Mouse (Mus musculus) cerebral cortex, adult 2 months (tissue): ENCODE measurements around the gene Prss22.

ENCODE experiments used
- WGBS: fragments of 180-500 bp; shearing (Covaris S2); methylation state at CpG from one replicate; pipeline ENCODE4 v1.1.7; 2018; 5-methylcytosine and 5-hydroxymethylcytosine counted together

Prss22 gene

DNA sequence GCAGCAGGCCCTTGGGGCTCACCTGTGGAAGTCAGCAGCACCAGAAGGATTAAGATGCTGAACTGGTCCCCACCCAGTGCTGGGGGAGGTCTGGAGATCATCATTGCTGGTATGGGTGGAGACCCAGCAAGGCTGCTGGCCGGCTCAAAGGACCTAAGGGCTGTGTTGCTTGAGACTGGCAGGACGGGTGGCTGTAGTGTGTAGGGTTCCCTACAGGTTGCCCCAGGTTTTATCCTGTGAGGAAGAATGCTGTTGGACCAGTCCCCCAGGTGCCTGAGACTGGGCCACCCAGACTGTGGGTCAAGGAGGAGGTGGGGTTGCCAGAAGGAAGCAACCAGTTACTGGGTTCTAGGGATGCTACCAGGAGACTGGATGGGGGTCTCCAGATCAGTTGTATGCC is at the start of gene Prss22:
TSS of gene Prss22 (minus strand) at position 200 of the 400 bp plus-strand sequence.
- 80% methylated on average over 2 of the region's 2 CpGs for WGBS

GRCm38 (mm10) chr17:24046026-24046425 is 48.1 kb upstream of the Prss22 start:
- 65% methylated on average over 5 of the region's 5 CpGs for WGBS

- WGBS = 76% methylated on average over 10 of the region's 10 CpGs
These were observed 47.7 kb upstream of the Prss22 start for GRCm38 (mm10) chr17:24045608-24046007.

DNA sequence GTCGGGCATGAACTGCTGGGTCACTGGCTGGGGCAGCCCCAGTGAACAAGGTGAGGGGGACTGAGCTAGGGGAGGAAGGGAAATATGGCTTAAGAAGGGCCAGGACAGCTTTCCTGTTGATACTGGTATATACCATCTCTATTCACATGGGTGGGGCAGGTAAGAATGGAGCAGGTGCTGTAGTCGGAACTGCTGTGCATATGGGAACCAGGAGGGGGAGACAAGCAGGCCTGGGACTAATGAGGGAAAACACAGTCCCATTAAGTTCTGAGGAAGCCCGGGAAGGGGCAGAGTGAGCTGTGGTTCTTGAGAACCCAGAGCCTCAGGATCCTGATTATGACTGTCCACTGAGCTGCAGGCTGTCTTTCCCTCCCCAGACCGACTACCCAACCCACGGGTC is 46.6 kb upstream of the Prss22 start:
- WGBS = 62% methylated on average over 5 of the region's 5 CpGs

DNA sequence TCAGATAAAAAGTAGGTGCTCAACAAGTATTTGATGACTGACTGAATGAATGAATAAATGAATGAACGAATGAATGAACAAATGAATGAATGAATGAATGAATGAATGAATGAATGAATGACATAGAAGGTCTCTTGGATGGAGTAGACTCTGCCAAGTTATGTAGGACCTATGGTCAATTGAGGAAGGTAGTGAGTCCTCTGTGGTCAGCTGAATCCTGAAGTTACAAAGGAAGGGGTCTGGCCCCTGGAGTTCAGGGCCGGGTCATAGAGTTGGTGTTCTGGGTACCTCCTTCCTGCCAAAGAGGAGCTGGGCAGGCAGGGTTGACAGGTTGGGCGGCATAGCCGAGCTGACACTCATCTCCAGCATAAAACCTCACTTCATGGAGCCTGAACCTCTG is 39.9 kb upstream of the Prss22 start, which contains the start of gene Prss27:
TSS of gene Prss27 (plus strand) at position 301 of the 400 bp plus-strand sequence.
- 75% methylated on average over 4 of the region's 4 CpGs for WGBS

GRCm38 (mm10) chr17:24037360-24037759 is 39.5 kb upstream of the Prss22 start:
- 82% methylated on average over 13 of the region's 13 CpGs for WGBS

- 68% methylated on average over 6 of the region's 6 CpGs for WGBS
These were observed 39.1 kb upstream of the Prss22 start for GRCm38 (mm10) chr17:24036954-24037353.

DNA sequence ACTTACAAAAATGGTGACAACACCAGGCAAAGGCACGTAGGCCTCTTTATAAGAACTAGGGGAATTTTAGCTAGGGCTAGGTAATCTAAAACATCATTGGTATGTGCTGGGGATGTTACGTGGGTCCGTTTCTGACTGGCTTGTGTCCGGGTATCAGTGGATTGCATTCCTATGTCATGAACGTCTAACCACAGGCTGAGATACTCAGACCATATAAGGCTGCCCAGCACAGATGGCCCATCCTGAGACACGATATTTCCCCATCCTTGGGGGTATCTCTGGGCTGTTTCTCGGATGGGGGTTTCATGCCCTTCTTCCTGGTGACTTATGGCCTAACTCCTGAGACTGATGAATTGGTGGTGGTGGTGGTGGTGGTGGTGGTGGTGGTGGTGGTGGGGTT is 37.2 kb upstream of the Prss22 start:
- WGBS = 95% methylated on average over 7 of the region's 7 CpGs

- WGBS = 85% methylated on average over 22 of the region's 22 CpGs
These were observed 32.7 kb upstream of the Prss22 start for GRCm38 (mm10) chr17:24030551-24030950.

DNA sequence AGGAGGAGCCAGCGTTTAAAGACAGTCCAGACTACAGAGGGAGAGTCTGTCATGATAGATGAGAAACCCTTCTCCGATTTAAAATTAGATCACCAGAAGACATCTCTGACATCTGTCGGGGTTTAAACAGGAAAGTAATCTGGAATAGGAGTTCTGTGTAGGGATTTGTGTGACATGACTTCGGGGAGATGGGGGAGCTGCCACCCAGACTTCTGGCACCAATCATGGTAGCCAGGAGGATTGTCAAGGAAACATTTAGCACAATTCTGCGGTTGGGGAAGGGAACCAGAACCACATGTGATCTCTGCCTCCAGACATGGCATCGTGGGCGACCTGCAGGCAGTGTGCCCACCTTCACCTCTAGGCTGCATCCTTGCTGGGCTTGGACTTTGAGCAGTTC is 31.6 kb upstream of the Prss22 start:
- 47% methylated on average over 7 of the region's 7 CpGs for WGBS

- WGBS = 80% methylated on average over 5 of the region's 5 CpGs
These were observed 23.7 kb upstream of the Prss22 start for GRCm38 (mm10) chr17:24021375-24022199.

DNA sequence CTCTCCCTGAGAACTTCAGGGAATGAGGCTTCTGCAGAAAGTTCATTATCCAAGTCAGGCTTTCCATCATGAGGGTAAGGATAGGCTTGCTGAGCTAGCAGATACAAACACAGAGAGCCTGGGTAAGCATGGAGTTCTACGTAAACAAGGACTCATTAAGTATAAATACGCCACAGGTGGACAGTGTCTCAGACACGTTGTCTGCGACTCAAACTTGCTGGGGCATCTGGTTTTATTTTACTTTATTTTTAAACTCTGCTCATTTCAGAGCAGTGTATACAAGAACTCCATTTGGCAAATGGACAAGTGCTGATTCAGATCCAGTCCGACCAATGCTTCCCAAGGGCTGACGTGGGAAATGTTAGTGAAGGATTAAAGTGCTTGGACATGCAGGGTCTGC is 22.8 kb upstream of the Prss22 start:
- 63% methylated on average over 6 of the region's 6 CpGs for WGBS

DNA sequence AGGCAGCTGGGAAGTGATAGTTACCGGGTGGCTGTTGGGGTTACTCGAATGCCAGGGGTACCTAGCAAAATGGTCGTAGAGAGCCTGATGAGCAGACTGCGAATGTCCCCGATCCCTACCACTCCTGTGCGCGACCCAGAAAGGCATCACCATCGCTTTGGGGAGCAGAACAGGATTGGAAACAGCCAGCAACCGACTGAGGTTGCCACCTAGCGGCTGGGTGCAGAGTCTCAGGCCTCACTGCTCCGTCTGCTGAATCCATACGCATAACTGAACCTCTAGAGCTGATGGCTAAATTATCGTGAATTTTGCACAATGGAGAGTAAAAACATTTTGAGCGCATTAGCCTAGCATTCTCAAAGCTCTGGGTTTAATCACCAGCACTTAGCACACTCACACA is 17.8 kb upstream of the Prss22 start:
- WGBS = 32% methylated on average over 14 of the region's 14 CpGs

- WGBS = 93% methylated on average over 5 of the region's 5 CpGs
These were observed 16.6 kb upstream of the Prss22 start for GRCm38 (mm10) chr17:24014433-24014965.

GRCm38 (mm10) chr17:24012921-24013320 is 15.0 kb upstream of the Prss22 start:
- 86% methylated on average over 2 of the region's 2 CpGs for WGBS

DNA sequence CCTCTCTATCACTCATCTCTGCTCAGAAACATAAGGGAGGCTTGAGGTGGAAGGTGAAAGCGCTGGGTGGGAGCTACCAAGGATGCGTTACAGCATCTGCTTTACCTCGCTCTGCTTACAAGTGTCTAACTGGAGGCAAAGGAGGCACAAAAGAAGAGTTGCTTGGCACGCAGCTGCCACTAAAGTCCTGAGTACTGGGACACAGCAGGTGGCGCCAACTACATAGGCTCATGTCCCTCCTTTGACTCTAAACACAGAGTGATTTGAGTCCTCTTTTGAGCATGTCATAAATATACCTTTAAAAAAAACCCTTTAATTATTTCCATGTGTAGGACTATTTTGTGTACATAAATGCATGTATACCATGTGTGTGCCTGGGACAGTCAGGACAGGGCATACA is 11.7 kb upstream of the Prss22 start:
- WGBS = 63% methylated on average over 5 of the region's 5 CpGs

- 81% methylated on average over 4 of the region's 4 CpGs for WGBS
These were observed 10.2 kb upstream of the Prss22 start for GRCm38 (mm10) chr17:24008105-24008504.

GRCm38 (mm10) chr17:24007391-24007790 is 9.5 kb upstream of the Prss22 start:
- WGBS = 73% methylated on average over 1 of the region's 1 CpGs

DNA sequence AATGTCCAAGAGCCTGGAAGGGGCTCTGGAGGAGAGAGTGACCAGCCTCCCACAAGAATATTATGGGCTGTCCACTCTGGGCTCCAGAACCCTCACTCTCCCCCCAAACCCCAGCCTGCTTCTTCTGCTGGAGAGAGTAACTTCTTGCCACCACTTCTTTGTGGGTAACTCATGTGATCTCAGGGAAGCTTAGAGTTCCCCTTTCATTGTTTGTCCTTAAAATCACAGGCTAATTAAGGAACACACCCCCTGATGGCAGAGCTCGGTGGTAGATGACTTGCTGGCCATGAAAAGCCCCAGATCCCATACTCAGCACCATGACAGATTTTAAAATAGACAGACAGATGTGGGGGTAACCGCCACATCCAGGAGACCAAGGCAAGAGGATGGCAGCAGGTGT is 9.0 kb upstream of the Prss22 start:
- WGBS = 52% methylated on average over 2 of the region's 2 CpGs

DNA sequence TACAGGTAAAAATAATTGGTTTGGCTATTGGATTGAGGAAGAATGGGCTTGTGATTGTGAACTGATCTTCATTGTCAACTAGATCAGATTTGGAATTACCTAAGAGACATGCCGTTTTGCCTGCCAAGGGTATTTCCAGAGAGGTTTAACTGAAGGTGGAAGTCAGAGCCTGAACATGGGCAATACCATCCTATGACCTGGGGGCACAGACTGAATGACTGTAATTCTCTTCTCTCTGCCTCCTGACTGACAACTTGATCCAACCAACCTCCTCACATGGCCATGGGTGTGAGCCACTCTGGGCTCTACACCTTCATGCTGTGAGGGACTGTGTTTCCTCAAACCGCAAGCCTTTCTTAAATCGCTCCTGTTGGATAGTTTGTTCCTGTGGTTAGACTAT is 7.1 kb upstream of the Prss22 start:
- 97% methylated on average over 3 of the region's 3 CpGs for WGBS

DNA sequence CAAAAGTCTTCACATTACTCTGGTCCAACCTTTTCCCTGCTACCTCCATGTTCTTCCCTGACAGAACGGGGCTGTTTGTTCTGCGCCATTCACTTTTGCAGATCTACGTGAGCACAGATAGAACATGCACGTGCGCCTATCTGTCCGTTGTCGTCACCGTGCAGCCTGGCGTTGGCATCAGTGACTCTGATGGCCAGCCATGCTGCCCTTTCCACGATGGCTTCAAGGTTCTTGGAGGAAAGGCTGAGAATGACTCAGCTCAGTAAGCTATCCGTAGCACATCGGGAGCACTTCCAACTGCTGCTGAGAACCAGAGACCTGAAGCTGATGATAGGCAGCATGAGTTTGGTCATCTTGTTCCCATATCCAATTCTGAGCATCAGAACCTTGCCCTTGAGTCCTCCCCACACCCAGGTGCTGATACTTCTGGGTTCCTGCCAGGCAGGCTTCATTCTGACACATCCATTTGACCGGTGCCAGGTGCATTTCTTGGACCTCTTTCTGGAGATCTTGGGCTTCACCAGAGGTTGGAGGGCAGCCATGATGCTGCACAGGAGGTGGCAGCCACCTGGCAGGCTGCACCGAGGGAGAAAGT is 6.3 kb upstream of the Prss22 start:
- 85% methylated on average over 14 of the region's 14 CpGs for WGBS

DNA sequence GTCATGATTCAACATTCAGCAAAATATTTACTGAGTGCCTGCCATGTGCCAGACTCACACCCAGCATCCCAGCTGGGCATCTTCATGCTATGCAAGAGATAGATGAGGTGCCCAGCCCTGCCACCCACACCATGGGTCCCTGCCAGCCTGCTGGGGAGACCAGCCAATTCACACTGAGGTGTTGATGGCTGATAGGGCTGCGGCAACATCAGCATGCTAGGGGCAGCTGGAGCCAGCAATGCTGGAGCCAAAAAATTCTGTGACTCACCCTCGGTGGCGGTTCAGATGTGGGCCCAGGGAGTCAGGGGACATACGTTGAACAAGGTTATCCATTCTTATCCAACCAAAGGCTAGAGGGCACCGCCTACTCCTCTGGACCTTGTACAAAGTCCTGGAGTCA is 2.5 kb upstream of the Prss22 start:
- 22% methylated on average over 5 of the region's 5 CpGs for WGBS

GRCm38 (mm10) chr17:23998383-23998782 is 483 bp upstream of the Prss22 start:
- WGBS = 88% methylated on average over 6 of the region's 6 CpGs
